Mouse (Mus musculus) small intestine, adult 2 months (tissue): ENCODE data around the gene Prcp.

Experiments used
- CTCF ChIP-seq: fragments of 200-500 bp; IDR thresholded peaks from 2 replicates; pipeline ENCODE4 v1.5.1; 2012; ENCODE audit warnings: low read depth, mild to moderate bottlenecking, control low read depth, inconsistent platforms, low read length, moderate library complexity, mixed read lengths; ENCODE audit not compliant: insufficient replicate concordance, insufficient read length; ENCODE audit errors: extremely low read depth
- POLR2A ChIP-seq: fragments of 200-500 bp; IDR thresholded peaks from 2 replicates; pipeline ENCODE4 v1.6.1; 2012; ENCODE audit warnings: low read depth, mild to moderate bottlenecking, control low read depth, inconsistent platforms, low read length, moderate library complexity

GRCm38 (mm10) chr7:92890211-92890610 is 15.9 kb downstream of the Prcp start:
- no peak for TF ChIP-seq POLR2A
- TF ChIP-seq CTCF, result no peak
